35 mouse cellular contexts compared by ENCODE assay signal in genomic region chr1:180018218-180018617, GRCm38 (mm10).
"Had no signal": no experiment of that assay in that cellular context is flagged by ENCODE, and none has a peak within 500 bp of the region (broad histone marks: within the 10 kb centered on the region; RNA-seq: fewer than 3 reads in every experiment).

No protein-coding gene starts in this region.

- DNase-seq: heart, postnatal 10 days; heart, postnatal 14 days; heart, postnatal 36 days; heart, postnatal 4 days; kidney, adult 11 months; kidney, adult 18-20 months; kidney, adult 2 months; kidney, adult 8-10 months; kidney, adult 9 months; kidney, postnatal 10 days; kidney, postnatal 14 days; kidney, postnatal 25 days; kidney, postnatal 36 days; kidney, postnatal 4 days; layer of hippocampus, adult 9-11 months; layer of hippocampus, postnatal 36 days had no signal

- H3K27me3 ChIP-seq: heart, embryonic 12.5 days; heart, embryonic 13.5 days; heart, embryonic 15.5 days; hindbrain, embryonic 12.5 days; hindbrain, embryonic 13.5 days; hindbrain, embryonic 15.5 days; intestine, embryonic 15.5 days; kidney, embryonic 15.5 days had no signal

- H3K4me3 ChIP-seq: heart, embryonic 10.5 days; heart, embryonic 12.5 days; heart, embryonic 13.5 days; heart, embryonic 15.5 days; hindbrain, embryonic 10.5 days; hindbrain, embryonic 12.5 days; hindbrain, embryonic 13.5 days; hindbrain, embryonic 15.5 days; intestine, embryonic 15.5 days; kidney, embryonic 15.5 days; layer of hippocampus, adult 2 months had no signal

- H3K9ac ChIP-seq: heart, embryonic 12.5 days; heart, embryonic 13.5 days; heart, embryonic 15.5 days; hindbrain, embryonic 12.5 days; hindbrain, embryonic 13.5 days; hindbrain, embryonic 14.5 days; hindbrain, embryonic 15.5 days; intestine, embryonic 15.5 days; kidney, embryonic 15.5 days had no signal

- H3K9me3 ChIP-seq: heart, embryonic 10.5 days; heart, embryonic 12.5 days; heart, embryonic 13.5 days; heart, embryonic 15.5 days; hindbrain, embryonic 10.5 days; hindbrain, embryonic 12.5 days; hindbrain, embryonic 13.5 days; hindbrain, embryonic 15.5 days; intestine, embryonic 15.5 days; kidney, embryonic 15.5 days had no signal

- H3K4me2 ChIP-seq: heart, embryonic 11.5 days; heart, embryonic 12.5 days; heart, embryonic 13.5 days; heart, embryonic 15.5 days; hindbrain, embryonic 12.5 days; hindbrain, embryonic 13.5 days; hindbrain, embryonic 14.5 days; hindbrain, embryonic 15.5 days; intestine, embryonic 15.5 days; kidney, embryonic 15.5 days had no signal

- ATAC-seq: hindbrain, embryonic 16.5 days; hindbrain, postnatal 0 days; inflammation-experienced regulatory T-cells, adult 6 months; intestine, embryonic 15.5 days; intestine, embryonic 16.5 days; intestine, postnatal 0 days had no signal

- H3K4me1 ChIP-seq: hindbrain, embryonic 10.5 days; intestine, embryonic 15.5 days had no signal

- H3K36me3 ChIP-seq: heart, embryonic 10.5 days; heart, embryonic 12.5 days; heart, embryonic 13.5 days; heart, embryonic 15.5 days; hindbrain, embryonic 10.5 days; hindbrain, embryonic 12.5 days; hindbrain, embryonic 13.5 days; hindbrain, embryonic 15.5 days; intestine, embryonic 15.5 days; kidney, embryonic 15.5 days had no signal

- H3K27ac ChIP-seq: heart, embryonic 10.5 days; heart, embryonic 13.5 days; heart, embryonic 15.5 days; hindbrain, embryonic 10.5 days; hindbrain, embryonic 12.5 days; hindbrain, embryonic 13.5 days; hindbrain, embryonic 14.5 days; hindbrain, embryonic 15.5 days; hindbrain, postnatal 0 days; intestine, embryonic 15.5 days; kidney, embryonic 15.5 days; kidney, postnatal 0 days; layer of hippocampus, adult 2 months had no signal
